Mouse (Mus musculus): ENCODE results near the gene Coro2b.

- TF ChIP-seq CTCF (IDR thresholded peaks at IDR 0.05; ENCODE audit: borderline replicate concordance, insufficient read depth, low read length) (no peak), POLR2A (IDR thresholded peaks at IDR 0.05; ENCODE audit: low read depth, low read length) (no peak)
Observed at GRCm38 (mm10) chr9:62501566-62501965, 35.3 kb downstream of the Coro2b start.

Measured in embryonic fibroblast, embryonic 13.5 days (primary cell).